Mouse (Mus musculus) cerebellum, adult 9-11 months (tissue): ENCODE data around the gene Vwf.

Source experiments
- DNase-seq: peaks from one replicate; pipeline ENCODE4 v3.0.0; 2022

The Vwf gene

GRCm38 (mm10) chr6:125546474-125546873, at the start of gene Vwf:
Gene Vwf, plus strand, starts transcription at chr6:125546774.
- DNase-seq, result no peak

- DNase-seq, result no peak
These were observed 48.5 kb upstream of the Vwf start for GRCm38 (mm10) chr6:125498062-125498461.

- no peak for DNase-seq
These were observed 43.3 kb upstream of the Vwf start for GRCm38 (mm10) chr6:125503186-125503802.

- DNase-seq, result no peak
These were observed 41.8 kb upstream of the Vwf start for GRCm38 (mm10) chr6:125504622-125505355.

GRCm38 (mm10) chr6:125506427-125506826, 40.1 kb upstream of the Vwf start:
- no peak for DNase-seq

- DNase-seq, result no peak
These were observed 36.8 kb upstream of the Vwf start for GRCm38 (mm10) chr6:125509783-125510182.

GRCm38 (mm10) chr6:125510645-125511044, 35.9 kb upstream of the Vwf start:
- DNase-seq, result no peak

- no peak for DNase-seq
These were observed 35.4 kb upstream of the Vwf start for GRCm38 (mm10) chr6:125511196-125511595.

- no peak for DNase-seq
These were observed 33.5 kb upstream of the Vwf start for GRCm38 (mm10) chr6:125512950-125513596.

- DNase-seq, result no peak
These were observed 30.9 kb upstream of the Vwf start for GRCm38 (mm10) chr6:125515503-125516315.

- DNase-seq, result no peak
These were observed 24.9 kb upstream of the Vwf start for GRCm38 (mm10) chr6:125521558-125522193.

- no peak for DNase-seq
These were observed 22.5 kb upstream of the Vwf start for GRCm38 (mm10) chr6:125524027-125524426.

GRCm38 (mm10) chr6:125526066-125526465, 20.5 kb upstream of the Vwf start:
- DNase-seq, result no peak

- DNase-seq, result no peak
These were observed 17.9 kb upstream of the Vwf start for GRCm38 (mm10) chr6:125528614-125529200.

GRCm38 (mm10) chr6:125529479-125529878, 17.1 kb upstream of the Vwf start:
- DNase-seq, result no peak

GRCm38 (mm10) chr6:125533104-125533650, 13.4 kb upstream of the Vwf start:
- DNase-seq, result no peak

GRCm38 (mm10) chr6:125534990-125535389, 11.6 kb upstream of the Vwf start:
- no peak for DNase-seq

- no peak for DNase-seq
These were observed 8.1 kb upstream of the Vwf start for GRCm38 (mm10) chr6:125538469-125538868.

- DNase-seq, result no peak
These were observed 7.2 kb upstream of the Vwf start for GRCm38 (mm10) chr6:125539423-125539822.

- DNase-seq, result no peak
These were observed 6.4 kb upstream of the Vwf start for GRCm38 (mm10) chr6:125540199-125540598.

GRCm38 (mm10) chr6:125540826-125541225, 5.7 kb upstream of the Vwf start:
- DNase-seq, result no peak

- DNase-seq, result no peak
These were observed 5.3 kb upstream of the Vwf start for GRCm38 (mm10) chr6:125541296-125541695.
